Mouse (Mus musculus): ENCODE data around the gene Topbp1.
"Not testable (repeated sequence)": the region's sequence is repeated elsewhere in the genome, so short reads cannot be mapped to it uniquely, and the experiment has no call there.

Topbp1 gene

DNA sequence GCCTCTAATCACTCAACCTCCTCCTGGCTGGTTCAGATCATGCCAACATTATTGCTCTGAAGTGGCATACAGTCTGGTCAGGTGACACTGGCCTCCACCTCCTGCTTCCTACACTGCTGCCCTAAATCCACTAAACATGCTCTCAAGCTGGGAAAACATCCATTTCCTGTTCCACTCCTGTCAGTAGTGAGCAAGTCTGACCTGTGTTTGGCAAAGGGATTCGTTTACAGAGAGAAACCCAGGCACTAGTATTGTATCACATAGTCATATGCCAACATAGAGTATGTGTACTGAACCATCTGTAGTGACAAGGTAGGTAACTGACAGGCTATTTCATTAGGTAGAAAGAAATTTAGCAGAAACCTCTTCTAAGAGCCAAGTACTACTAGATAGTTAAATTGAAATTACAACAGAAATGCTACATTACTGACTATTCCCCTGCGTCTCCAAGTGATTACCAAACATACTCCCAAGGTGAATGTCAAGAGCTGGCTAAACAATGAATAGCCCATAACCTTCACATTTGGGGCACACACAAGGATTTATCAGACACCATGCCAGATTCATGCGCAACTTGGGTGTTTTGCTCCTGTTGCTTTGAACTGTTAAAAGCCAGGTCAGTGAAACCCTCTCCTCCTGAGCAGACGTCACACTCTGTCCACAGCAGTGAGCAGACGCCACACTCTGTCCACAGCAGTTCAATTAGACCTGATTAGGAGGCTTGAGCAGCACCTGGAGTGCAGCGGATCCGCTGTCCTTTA is 48.7 kb downstream of the Topbp1 start:
- not testable (repeated sequence) for DNase-seq (ENCODE audit: low spot score in 2 of 2)

DNA sequence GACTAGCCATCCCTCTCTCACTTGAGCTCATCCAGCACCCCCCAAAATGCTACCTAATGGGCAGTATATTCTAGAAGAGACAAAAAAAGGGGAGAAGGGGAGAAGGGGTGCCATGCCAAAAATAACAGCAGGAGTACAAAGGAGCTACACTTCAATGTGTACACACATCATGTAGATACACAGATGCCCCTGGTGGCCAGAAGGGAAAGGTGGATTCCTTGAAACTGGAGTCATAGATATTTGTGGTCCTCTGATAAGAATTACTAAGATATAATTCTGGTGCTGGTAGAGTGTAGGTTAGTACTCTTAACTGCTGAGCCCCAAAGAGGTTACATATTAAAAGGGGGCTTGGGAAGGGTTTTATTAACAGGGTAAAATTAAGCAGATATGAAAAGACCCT is 52.9 kb downstream of the Topbp1 start:
- no peak for DNase-seq (ENCODE audit: low spot score in 2 of 2)

DNA sequence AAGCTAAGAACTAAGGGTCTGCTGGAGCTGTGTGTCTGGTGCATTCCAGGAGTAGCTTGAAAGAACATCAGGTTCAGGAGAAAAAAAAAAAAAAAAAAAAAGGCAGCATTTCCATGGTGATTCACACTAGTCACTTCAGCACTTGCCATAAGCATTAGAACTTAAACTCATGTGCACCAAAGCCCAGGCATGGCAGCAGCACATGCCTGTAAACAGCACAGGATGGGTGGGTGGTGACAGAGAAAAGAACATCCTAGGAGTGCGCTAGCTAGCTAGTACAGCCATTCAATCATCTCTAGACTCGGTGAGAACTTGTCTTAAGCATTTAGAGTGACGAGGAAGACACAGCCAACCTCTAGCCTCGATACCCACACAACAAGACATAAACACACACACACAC is 53.5 kb downstream of the Topbp1 start:
- DNase-seq (ENCODE audit: low spot score in 2 of 2): no peak

DNA sequence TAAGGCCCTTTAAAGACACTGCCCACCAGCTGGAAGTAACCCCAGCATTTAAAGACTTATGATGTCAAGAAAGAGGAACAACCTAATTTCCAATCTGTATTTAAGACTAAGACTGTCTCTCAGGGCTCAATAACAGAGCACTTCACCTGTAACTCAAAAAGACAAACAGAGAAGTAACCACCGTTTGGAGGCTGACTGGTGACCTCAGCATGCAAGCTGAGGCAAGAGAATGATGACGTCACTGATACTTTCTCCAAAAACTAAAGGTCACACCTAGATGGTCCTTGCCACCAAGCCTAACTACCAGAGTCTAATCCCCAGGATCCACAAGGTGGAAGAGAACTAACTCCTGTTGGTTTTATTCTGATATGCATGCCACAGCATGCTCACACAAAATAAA is 55.6 kb downstream of the Topbp1 start:
- DNase-seq (ENCODE audit: low spot score in 2 of 2): no peak

DNA sequence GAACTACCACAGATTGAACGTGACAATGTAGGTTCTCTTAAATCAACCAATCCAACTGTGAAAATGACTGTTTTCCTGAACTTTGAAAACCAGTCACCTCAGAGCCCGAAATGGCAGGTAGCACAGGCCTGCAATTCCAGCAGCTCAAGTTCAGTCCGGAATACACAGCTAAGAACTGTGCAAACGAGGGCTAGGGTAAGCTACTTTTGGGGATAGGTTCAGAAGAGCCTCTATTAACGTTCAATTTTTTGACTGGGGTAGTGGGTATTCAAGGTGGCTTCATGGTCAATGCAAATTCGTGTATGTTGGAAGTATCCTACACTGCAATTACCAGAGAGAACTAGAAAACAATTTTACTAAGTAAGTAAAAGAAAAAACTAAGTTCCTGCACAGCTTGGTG is 58.1 kb downstream of the Topbp1 start:
- DNase-seq (ENCODE audit: low spot score in 2 of 2): no peak

DNA sequence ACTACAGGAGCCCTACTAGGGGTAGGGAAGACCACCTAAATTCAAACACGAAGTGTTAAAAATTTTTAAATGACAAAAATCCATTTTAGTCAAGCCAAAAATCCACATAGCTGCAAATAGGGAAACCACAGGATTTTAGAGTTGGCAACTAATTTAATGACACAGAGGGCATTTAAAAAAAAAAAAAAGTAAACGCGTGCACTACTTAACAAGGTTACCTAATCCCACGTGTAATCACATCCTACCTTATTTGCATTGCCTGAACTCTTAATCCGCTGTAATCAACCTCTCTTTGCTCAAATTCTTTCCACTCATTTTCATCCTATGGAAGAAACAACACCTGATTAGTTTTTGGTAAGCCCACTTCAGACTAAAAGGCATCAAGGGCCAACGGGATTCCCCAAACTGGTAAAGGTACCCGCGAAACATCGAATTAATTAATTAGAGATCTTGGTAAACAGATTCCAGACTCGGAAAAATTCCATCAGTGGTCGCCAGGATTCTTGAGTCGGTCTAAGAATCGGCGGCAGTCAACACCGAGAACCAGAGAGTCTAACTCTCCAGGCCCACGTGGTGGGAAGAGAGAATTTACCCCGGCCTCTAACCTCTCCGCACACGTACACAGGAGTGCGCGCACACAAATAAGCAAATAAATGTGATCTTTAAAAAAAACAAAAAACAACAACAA is 58.9 kb downstream of the Topbp1 start:
- DNase-seq (ENCODE audit: low spot score in 2 of 2): no peak

DNA sequence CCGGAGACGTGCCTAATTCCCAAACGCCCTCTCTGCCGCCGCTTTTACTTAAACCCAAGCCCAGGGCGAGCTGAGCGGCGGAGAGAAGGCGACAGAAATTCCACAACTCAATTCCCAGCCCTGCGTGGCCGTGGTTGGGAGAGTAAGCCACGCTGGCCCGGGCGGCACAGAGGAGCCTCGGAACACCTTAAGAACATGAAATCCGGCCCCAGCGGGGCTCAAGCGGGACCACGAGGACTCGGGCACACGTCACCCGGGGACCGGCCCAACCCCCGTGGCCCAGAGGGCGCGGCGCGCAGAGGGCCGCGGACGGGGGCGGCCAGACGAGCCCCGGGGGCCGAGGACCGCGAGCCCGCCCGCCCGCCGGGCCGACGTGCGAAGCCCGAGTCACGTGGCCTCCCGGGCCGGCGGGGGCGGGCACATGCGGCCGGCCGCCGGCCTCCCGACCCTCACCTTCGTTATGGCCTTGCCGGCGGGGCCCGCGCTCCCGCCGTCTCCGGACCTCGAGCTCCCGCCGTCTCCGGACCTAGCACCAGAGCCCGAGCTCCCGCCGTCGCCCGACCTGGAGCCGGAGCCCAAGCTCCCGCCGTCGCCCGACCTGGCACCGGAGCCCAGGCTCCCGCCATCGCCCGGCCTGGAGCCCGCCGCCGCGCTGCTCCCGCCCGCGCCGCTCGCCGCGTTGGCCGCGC is 59.7 kb downstream of the Topbp1 start:
- peak; percentile 16 to 27 for DNase-seq (ENCODE audit: low spot score in 2 of 2)

DNA sequence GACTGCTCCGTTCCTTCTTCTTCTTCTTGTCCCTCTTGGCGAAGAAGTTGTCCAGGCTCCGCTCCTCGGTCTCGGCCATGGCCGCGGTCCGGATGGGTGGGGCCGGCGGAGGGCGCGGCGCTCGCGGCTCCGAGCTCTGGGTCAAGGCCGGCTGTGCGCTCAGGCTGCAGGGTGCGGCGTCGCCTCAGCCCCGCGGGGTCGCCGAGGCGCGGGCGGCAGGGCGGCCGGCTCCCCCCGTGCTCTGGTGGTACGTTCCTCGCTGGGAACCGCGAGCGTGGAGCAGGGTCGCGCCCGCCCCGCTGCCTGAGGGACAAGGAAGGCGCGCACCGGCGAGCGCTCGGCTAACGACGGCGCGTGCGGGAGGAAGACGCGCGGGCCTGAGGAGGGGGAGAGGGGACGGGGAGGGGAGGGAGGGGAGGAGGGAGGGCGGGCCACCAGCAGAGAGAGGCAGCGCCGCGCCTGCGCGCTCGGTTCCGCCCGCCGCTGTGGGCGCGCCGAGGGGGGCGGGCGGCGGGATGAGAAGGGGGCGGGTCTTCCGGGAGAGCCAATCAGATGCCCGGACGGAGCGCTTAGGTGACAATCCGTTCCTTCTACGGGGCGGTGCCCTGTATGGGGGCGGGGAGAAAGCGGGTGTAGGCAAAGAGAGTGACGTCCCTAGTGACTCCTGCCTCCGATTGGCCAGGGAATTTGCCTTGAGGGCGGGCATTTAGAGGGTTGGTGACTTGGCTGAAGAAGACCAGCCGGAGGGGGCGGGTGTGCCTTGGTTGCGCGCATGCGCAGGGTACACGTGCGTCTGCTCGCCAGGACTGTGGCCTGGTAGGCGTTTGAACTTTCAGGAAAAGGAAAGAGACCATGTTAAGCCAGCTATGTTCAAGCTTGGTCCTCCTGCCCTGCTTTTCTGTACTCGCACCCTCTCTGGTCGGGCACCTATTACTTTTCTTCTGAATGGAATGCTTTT is 60.6 kb downstream of the Topbp1 start, which contains the start of gene Cdv3:
Cdv3 (minus strand) TSS at position 551 of the 958 bp plus-strand sequence.
- DNase-seq (ENCODE audit: low spot score in 2 of 2): peak; percentile 96 to 98

DNA sequence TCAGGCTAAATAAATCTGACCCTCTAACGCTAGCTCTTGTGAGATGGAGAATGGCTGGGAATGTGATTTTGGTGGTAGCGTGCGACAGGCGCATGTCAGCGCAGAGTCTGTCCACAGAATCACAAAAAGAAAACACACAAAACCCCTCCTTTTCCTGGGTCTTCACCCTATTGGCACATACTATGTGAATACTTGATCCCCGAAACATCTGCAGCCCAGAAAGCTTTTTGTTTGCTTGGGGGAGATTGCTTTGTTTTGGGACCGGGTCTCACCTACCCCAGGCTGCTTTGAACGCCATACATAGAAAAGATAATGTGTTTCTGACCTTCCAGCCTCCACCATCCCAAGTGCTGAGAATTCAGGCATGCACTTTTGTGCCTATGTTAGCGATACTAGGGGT is 61.3 kb downstream of the Topbp1 start:
- DNase-seq (ENCODE audit: low spot score in 2 of 2): no peak

DNA sequence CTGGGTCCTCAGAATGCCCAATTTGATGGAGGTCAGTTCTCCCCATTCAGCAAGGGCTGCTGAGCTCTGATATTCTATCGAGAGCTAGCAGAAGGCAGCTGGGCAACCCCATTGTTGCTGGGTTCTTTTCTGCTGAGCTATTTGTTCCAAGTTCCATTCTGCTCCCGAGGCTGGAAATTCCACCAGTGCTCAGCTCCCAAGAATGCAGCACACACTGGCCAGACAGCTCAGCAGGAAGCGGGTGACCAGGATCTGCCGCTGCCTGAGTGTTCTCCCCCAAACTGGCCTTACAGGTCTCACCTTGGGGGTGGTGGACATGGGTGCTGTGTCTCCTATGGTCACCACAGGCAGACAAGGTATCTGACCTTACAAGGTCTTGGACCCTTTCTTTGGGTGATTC is 64.9 kb downstream of the Topbp1 start:
- no peak for DNase-seq (ENCODE audit: low spot score in 2 of 2)

DNA sequence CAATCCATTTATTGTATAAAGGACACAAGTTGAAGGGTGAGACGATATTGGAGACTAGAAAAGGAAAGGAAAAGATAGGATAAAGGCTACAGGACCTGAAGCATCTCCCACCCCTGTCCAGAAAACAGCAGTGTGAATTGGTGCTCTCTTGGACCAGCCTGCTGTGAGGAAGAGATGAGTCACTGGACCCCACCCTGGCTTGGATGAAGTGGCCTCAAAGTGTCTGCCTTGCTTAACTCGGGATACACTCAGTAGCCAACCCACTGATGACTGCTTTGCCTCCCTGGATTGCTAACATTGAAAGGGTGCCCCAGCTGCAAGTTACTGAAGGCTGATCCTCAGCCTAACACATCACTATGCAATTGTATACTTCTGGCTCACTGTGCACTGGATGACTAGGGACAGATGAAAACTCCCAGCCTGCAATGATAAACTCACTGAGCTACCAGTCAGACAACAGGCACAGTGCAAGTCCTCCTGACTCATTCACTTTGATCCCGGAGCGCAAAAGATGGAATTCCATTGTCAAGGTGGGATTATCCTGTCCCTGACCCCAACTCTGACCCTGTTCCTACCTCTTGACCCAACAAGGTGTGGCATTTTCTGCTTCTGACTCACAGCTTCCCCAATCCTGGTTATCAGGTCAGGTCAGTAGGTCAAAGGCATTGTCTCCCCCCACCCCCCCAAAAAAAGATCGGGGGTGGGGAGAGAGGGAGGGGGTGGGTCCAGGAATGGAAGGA is 67.4 kb downstream of the Topbp1 start:
- DNase-seq (ENCODE audit: low spot score in 2 of 2): no peak

DNA sequence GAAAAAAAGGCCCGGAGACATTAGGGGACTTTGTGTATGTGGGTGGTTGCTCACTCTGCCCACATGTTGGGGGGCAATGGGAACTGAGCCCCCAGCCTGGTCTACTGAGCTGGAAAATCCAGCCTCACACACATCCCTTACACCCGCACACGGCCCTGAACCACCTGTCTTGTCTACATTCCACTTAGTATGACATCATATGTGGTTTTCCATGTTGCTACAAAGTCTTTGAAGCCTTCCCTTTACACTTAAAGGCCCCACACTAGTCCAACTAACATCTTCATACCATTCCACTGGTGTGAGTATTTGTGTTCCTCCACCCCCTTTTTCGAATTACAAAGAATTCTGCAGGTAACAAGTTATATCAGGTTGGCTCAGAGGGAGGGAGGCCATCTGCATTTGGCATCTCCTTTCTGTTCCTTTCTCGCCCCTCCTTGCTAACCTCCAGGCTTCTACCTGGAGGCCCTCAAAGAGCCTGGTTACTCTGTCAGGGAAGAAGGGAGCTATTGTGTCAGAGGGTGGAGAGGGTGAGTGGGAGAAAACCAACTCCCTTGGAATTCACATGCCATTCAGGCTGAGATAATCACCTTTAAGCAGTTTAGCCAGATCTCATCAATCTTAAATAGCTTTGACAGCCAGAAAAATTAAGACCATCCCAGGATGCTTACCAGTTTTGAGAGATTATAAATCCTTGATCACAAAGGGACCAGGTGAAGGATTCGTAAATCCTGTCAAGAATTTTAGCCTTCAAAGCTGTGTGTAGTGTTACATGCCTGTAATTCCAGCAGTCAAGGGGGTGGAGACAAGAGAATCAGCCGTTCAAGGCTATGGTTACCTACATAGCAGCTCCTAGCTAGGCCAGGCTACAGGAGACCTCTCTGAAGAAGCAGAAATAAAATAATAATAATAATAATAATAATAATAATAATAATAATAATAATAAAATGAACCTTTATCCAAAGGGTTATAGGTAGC is 71.6 kb downstream of the Topbp1 start:
- DNase-seq (ENCODE audit: low spot score in 2 of 2): no peak

DNA sequence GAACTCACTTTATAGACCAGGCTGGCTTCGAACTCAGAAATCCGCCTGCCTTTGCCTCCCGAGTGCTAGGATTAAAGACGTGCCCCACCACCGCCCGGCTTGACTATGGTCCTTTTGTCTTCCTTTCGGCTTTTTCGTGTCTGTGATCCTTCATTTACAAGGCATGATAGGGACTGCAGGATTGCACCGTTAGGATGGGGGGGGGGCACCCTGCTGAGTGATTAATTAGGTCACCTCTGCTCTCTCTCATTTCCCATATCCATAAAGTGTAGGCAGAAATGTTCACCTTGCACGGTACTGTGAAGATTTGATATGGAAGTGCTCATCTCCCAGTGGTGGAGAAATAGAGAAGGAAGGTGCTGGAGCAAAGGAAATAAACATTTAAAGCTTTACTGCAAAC is 73.7 kb downstream of the Topbp1 start:
- no peak for DNase-seq (ENCODE audit: low spot score in 2 of 2)

DNA sequence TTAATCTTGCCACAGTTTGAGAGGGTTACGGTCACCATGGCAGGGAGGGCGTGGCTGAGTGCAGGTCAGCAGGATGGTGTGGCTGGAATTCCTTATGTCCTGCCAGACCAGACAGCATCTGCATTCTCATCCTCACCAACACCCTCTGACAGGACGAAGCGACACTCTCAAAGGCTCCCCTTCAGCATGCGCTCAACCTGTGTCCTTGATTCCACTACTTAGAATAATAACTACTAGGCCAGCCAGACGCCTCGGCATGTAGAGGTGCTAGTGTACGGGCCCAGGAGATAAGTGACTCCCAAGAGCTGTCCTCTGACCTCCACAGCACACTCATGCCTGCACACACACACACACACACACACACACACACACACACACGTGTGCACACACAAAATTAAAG is 74.2 kb downstream of the Topbp1 start:
- DNase-seq (ENCODE audit: low spot score in 2 of 2): no peak

DNA sequence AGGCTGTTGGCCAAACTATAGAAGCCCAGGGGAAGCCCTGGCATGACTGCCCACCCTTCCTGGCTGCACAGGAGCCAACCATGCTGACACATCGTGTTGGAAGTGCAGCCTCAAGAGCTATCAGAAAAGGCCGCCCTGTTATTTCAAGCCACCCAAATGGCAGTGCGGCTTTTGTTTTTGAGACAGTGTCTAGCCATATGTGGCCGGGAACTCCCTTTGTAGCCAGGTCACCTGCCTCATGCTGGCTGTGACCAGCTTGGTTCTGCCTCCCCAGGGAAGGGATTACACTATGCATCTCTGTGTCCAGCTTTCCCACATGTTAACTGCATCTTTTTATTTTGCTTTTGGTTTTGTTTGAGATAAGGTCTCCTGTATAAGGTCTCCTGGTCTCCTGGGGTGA is 75.6 kb downstream of the Topbp1 start:
- no peak for DNase-seq (ENCODE audit: low spot score in 2 of 2)

DNA sequence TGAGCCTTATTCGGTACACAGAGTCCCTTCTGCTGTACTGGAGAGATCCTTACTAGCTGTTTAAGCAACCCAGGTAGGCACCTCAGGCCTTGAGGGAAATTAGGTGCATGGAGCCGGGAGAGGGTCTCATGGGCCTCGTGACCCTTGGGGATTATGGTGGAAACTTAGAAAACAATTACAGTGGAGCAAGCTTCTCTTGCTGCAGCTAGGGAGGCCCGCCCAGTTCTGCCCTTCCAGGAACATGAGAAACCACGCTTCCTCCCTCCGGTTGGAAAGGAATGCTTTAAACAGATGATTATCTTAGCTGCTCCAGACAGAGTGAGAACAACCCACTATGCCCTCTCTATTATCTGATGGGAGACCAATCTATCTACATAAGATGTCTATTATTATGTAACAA is 78.0 kb downstream of the Topbp1 start:
- DNase-seq (ENCODE audit: low spot score in 2 of 2): no peak

DNA sequence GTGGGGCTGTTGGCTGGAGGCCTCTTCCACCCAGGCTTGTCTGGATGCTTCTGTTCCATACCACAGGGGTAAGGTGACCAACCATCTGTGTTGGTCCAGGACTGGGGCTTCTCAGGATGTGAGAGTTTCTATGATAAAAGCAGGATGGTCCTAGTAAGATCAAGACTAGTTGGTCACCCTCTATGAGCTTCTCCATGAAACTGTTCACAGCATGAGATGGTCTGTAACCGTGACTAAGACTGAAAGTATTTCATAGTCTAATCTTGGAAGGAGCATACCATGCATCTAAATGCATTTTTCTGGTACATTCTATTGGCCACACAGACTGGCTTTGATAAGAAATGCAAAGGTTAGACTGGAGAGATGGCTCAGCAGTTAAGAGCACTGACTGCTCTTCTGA is 78.6 kb downstream of the Topbp1 start:
- DNase-seq (ENCODE audit: low spot score in 2 of 2): no peak

DNA sequence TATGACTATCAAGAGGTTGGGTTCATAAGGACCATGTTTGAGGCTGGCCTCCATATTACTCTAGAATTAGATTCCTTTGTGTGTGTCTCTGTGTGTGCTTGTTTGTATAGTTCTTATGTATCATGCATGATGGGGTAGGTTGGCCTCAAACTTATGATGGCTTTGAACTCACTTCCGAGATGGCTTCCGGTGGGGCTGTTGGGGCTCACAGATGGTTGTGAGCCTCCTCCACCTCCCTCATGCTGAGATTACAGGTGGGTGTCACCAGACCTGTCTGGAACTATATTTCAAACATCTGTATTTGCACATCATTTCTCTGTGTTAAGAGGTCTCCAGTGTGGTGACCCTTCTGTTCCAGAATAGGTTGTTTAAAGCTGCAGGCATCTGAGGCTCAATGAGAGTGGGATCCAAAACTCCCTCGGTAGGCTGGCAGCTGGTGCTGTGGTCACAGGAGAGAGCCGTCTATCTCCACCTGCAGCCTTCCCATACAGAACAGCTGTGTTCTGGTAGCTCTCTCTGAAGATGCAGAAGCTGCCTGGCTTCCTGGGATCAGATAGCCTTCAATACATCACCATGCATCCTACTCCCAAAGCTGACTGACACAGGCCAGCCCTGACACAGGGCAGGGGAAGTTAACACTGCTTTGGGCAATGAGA is 79.3 kb downstream of the Topbp1 start:
- no peak for DNase-seq (ENCODE audit: low spot score in 2 of 2)

DNA sequence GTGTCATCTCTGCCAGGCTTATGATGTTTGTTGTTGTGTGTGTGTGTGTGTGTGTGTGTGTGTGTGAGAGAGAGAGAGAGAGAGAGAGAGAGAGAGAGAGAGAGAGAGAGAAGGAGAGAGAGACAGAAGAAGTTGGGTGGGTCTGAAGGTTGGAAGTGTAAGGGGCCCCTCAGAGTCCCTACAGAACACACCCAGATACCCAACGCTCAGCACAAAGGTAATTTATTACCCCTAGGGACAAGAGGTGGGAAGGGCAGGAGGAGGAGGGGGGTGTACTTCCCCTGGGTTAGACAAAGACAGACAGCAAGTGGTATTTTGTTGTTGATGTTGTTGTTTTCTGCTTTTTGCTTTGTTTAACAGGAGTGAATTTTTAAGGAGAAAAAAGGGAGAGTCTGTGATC is 80.6 kb downstream of the Topbp1 start:
- no peak for DNase-seq (ENCODE audit: low spot score in 2 of 2)

Data from frontal cortex, postnatal 25 days (tissue).